Mouse (Mus musculus) cortical plate, adult 2 months (tissue): ENCODE results near the gene Col5a1.

Source experiments
- CTCF ChIP-seq: fragments of 200-500 bp; IDR thresholded peaks from 2 replicates; pipeline ENCODE4 v1.5.1; 2011; ENCODE audit warnings: mild to moderate bottlenecking, control low read depth, low read length; ENCODE audit not compliant: insufficient read depth; ENCODE audit errors: extremely low read depth
- POLR2A ChIP-seq: fragments of 200-500 bp; IDR thresholded peaks from 2 replicates; pipeline ENCODE4 v1.6.1; 2011; ENCODE audit warnings: mild to moderate bottlenecking, low read length, control low read depth; ENCODE audit not compliant: insufficient read depth; ENCODE audit errors: extremely low read depth

- TF ChIP-seq CTCF, result no peak
- no peak for TF ChIP-seq POLR2A
Observed at GRCm38 (mm10) chr2:27893015-27893414, 6.8 kb downstream of the Col5a1 start.
